ENCODE assay signal across 11 mouse cellular contexts in the genomic region with DNA sequence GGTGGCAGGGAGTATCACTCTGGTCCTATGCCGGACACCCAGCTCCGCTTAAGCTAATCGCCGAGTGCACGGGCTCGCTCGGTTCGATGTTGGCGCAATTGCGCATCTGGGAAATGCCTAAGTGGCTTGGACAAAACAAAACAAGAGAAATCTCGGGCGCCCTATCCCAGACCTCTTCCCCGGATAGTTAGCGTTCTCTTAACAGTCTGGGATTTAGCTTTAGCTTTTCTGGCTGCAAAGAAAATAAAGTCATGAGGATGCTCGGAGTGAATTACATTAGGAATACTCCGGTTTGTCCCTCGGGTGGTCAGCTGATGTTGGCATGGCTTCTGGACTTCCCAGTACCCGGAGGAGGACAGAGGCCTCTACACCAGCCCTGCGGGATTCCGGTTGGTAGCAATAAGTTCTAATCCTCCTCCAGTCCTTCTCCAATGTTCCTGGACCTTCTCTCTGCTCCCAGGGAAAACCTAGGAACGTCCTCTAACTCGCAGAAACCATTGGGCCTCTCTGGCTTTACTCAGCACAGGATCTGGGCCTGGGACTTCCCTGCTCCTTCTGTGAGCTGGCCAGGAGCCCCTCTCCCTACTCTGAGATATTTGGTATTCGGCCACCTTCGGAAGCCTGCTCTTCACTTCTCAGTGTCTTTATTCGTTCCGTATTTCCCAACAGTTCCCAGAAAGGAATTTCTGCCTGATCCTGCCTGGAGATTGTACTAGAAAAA. TPM values are rescaled to one million over a fixed set of nuclear protein-coding genes. Genes with fewer than 3 reads are reported as not detected.
DNase-seq lines count a peak whose midpoint lies in the region; ATAC-seq lines count a peak whose summit lies in the region.
"Had no signal": no experiment of that assay in that cellular context is flagged by ENCODE, and none has a peak within 500 bp of the region (broad histone marks: within the 10 kb centered on the region; RNA-seq: fewer than 3 reads in every experiment).

No protein-coding gene starts in this region.

- peak overlapping the region; percentile 97 for H3K27ac ChIP-seq in heart, embryonic 12.5 days (ENCODE audit: poor library complexity, severe bottlenecking)
- H3K27ac ChIP-seq in embryonic facial prominence, embryonic 10.5 days (replicated peaks): no peak overlapping the region
- H3K27ac ChIP-seq in hindbrain, embryonic 10.5 days: no peak overlapping the region
- no peak overlapping the region for H3K27ac ChIP-seq in midbrain, embryonic 11.5 days (ENCODE audit: low read depth, low read length)

- 2% methylated on average over 26 of the region's 26 CpGs for WGBS in heart, embryonic 12.5 days
- under 1% methylated on average over 26 of the region's 26 CpGs for WGBS in embryonic facial prominence, embryonic 10.5 days
- under 1% methylated on average over 26 of the region's 26 CpGs for WGBS in hindbrain, embryonic 10.5 days
- WGBS in midbrain, embryonic 11.5 days: under 1% methylated on average over 26 of the region's 26 CpGs

- DNase-seq in heart, adult 11 months: no peak
- DNase-seq in embryonic facial prominence, embryonic 10.5 days (ENCODE audit: low spot score): peak; percentile 55
- DNase-seq in hindbrain, embryonic 10.5 days (ENCODE audit: low spot score): peak; percentile 55
- DNase-seq in midbrain, embryonic 11.5 days (ENCODE audit: low spot score, missing footprints): peak; percentile 95
- DNase-seq in natural killer cell, adult 2 months (ENCODE audit: low spot score in 2 of 2): no peak
- no peak for DNase-seq in B cell, adult 2 months
- DNase-seq in cerebellum, adult 18-20 months: no peak
- DNase-seq: lung, postnatal 10 days had no signal

- H3K4me3 ChIP-seq in heart, embryonic 12.5 days: peak overlapping the region; percentile 77
- peak overlapping the region; percentile 40 for H3K4me3 ChIP-seq in embryonic facial prominence, embryonic 10.5 days
- no peak overlapping the region for H3K4me3 ChIP-seq in hindbrain, embryonic 10.5 days
- H3K4me3 ChIP-seq in midbrain, embryonic 11.5 days (ENCODE audit: low read depth, low read length): no peak overlapping the region

- peak overlapping the region; percentile 95 for H3K9ac ChIP-seq in heart, embryonic 12.5 days
- H3K9ac ChIP-seq in midbrain, embryonic 11.5 days (ENCODE audit: low read length): no peak overlapping the region

- ATAC-seq in heart, embryonic 12.5 days (ENCODE audit: insufficient number of reproducible peaks, low FRiP score): no peak
- ATAC-seq in midbrain, embryonic 11.5 days (ENCODE audit: low FRiP score): no peak

- no peaks in the 10 kb centered on the region for H3K9me3 ChIP-seq in heart, embryonic 12.5 days (replicated peaks)
- H3K9me3 ChIP-seq in embryonic facial prominence, embryonic 10.5 days: no peaks in the 10 kb centered on the region
- no peaks in the 10 kb centered on the region for H3K9me3 ChIP-seq in hindbrain, embryonic 10.5 days
- no peaks in the 10 kb centered on the region for H3K9me3 ChIP-seq in midbrain, embryonic 11.5 days (ENCODE audit: control insufficient read depth, low read length)

- H3K27me3 ChIP-seq in heart, embryonic 12.5 days (replicated peaks): peaks cover 77% of the 10 kb centered on the region
- H3K27me3 ChIP-seq in embryonic facial prominence, embryonic 10.5 days (replicated peaks; ENCODE audit: low read depth, poor library complexity, severe bottlenecking): peaks cover 100% of the 10 kb centered on the region
- peaks cover 100% of the 10 kb centered on the region for H3K27me3 ChIP-seq in hindbrain, embryonic 10.5 days (ENCODE audit: insufficient read depth, poor library complexity, severe bottlenecking)
- peaks cover 100% of the 10 kb centered on the region for H3K27me3 ChIP-seq in midbrain, embryonic 11.5 days (ENCODE audit: control insufficient read depth, insufficient read depth, low read length)
- H3K27me3 ChIP-seq: CH12.LX had no signal

- peak overlapping the region; percentile 82 for H3K4me2 ChIP-seq in heart, embryonic 12.5 days
- H3K4me2 ChIP-seq in midbrain, embryonic 11.5 days: no peak overlapping the region

- peaks cover 21% of the 10 kb centered on the region; the same call in 1 of the 2 replicates for H3K4me1 ChIP-seq in heart, embryonic 12.5 days (replicated peaks)
- H3K4me1 ChIP-seq in embryonic facial prominence, embryonic 10.5 days: peaks cover 26% of the 10 kb centered on the region
- peaks cover 26% of the 10 kb centered on the region for H3K4me1 ChIP-seq in hindbrain, embryonic 10.5 days (replicated peaks)
- 0 out of 2 replicates have a peak, but pooled peaks cover 3% of the 10 kb centered on the region for H3K4me1 ChIP-seq in midbrain, embryonic 11.5 days (ENCODE audit: control insufficient read depth, insufficient read depth, low read length)

- peaks cover 31% of the 10 kb centered on the region for H3K36me3 ChIP-seq in heart, embryonic 12.5 days
- no peaks in the 10 kb centered on the region for H3K36me3 ChIP-seq in embryonic facial prominence, embryonic 10.5 days (replicated peaks)
- H3K36me3 ChIP-seq in hindbrain, embryonic 10.5 days: no peaks in the 10 kb centered on the region
- no peaks in the 10 kb centered on the region for H3K36me3 ChIP-seq in midbrain, embryonic 11.5 days (ENCODE audit: control insufficient read depth, insufficient read depth, low read length)

RNA-seq across cellular contexts. Expression of a gene that starts 4.9 kb away (rescaled TPM):
- 200 and 212 TPM in 2 replicates for polyA plus RNA-seq in heart, embryonic 12.5 days (2016; fragmentation: Nextera tagmentation; extraction: Ambion mirVana)
- 0.48 and 0.75 TPM in 2 replicates for polyA plus RNA-seq in embryonic facial prominence, embryonic 10.5 days (2016; fragmentation: Nextera tagmentation; extraction: Ambion mirVana)
- 0.21 TPM in 1 of 2 replicates, not detected in the other for polyA plus RNA-seq in hindbrain, embryonic 10.5 days (2016; fragmentation: Nextera tagmentation; extraction: Ambion mirVana)
- not detected in 2 replicates for polyA plus RNA-seq in midbrain, embryonic 11.5 days (2014; fragmentation: Nextera tagmentation; extraction: Ambion mirVana)
- polyA plus RNA-seq: cortical plate, adult 2 months had no signal

RNA-seq across cellular contexts. Expression of a gene that starts 59.0 kb away (rescaled TPM):
- polyA plus RNA-seq in heart, embryonic 12.5 days (2016; fragmentation: Nextera tagmentation; extraction: Ambion mirVana): 51.1 and 51.9 TPM in 2 replicates
- 44.4 and 51.0 TPM in 2 replicates for polyA plus RNA-seq in embryonic facial prominence, embryonic 10.5 days (2016; fragmentation: Nextera tagmentation; extraction: Ambion mirVana)
- 48.4 and 54.3 TPM in 2 replicates for polyA plus RNA-seq in hindbrain, embryonic 10.5 days (2016; fragmentation: Nextera tagmentation; extraction: Ambion mirVana)
- polyA plus RNA-seq in midbrain, embryonic 11.5 days (2014; fragmentation: Nextera tagmentation; extraction: Ambion mirVana): 52.9 and 54.1 TPM in 2 replicates

Comparison
In these comparisons a context has a peak if more than half of its experiments do, and no peak if none do; other contexts are left out.
1. H3K4me3 ChIP-seq: peak in heart, embryonic 12.5 days (single experiment) and embryonic facial prominence, embryonic 10.5 days (single experiment); none in hindbrain, embryonic 10.5 days (single experiment) and midbrain, embryonic 11.5 days (single experiment).
2. DNase-seq: peak in embryonic facial prominence, embryonic 10.5 days (single experiment), hindbrain, embryonic 10.5 days (single experiment) and midbrain, embryonic 11.5 days (single experiment); none in heart, adult 11 months (single experiment), natural killer cell, adult 2 months (0 of 2), B cell, adult 2 months (0 of 2) and cerebellum, adult 18-20 months (0 of 2).
3. RNA of a gene that starts 4.9 kb away (polyA plus RNA-seq): 200 to 212 TPM in heart, embryonic 12.5 days; 0.48 to 0.75 TPM in embryonic facial prominence, embryonic 10.5 days, 0.21 TPM in hindbrain, embryonic 10.5 days and not detected in midbrain, embryonic 11.5 days; every median in the first group is over 100 times any median in the second.